15 mouse cellular contexts compared by ENCODE assay signal in the genomic region with DNA sequence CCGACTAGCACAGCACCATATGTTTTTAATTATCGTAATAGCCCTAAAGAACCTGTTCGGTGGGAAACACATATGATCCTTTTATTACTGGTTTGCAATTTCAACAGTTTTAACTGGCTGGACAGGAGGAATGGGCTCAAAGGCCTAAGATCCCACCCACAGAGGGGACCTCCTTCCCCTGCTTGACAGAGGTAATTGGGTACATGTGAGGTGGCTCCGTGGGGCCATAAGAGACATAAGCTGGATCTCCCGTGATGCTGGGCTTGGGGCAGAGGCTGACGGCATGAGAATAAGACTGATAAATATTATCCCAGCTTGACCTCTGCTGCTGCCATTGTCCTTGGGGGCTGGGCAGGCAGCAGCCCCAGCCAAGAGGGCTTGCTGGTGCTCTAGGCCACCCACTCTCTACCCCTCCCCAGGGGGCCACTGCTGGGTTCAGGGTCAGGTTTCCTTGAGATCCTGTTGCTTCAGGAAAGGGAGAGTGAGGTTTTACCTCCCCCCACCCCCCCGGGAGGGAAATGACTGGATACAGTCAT.
DNase-seq lines count a peak whose midpoint lies in the region; ATAC-seq lines count a peak whose summit lies in the region.
"Had no signal": no experiment of that assay in that cellular context is flagged by ENCODE, and none has a peak within 500 bp of the region (broad histone marks: within the 10 kb centered on the region; RNA-seq: fewer than 3 reads in every experiment).

No protein-coding gene starts in this region.

- H3K4me3 ChIP-seq in hindbrain, embryonic 13.5 days = no peak overlapping the region
- H3K4me3 ChIP-seq in hindbrain, embryonic 12.5 days = no peak overlapping the region
- H3K4me3 ChIP-seq in neural tube, embryonic 13.5 days = no peak overlapping the region
- H3K4me3 ChIP-seq: gastrocnemius, adult 2 months; heart, adult 2 months; intestine, embryonic 15.5 days; stomach, embryonic 15.5 days had no signal

- DNase-seq in embryo, embryonic 11 days = peak; percentile 75
- DNase-seq in forelimb bud, embryonic 11.5 days (ENCODE audit: low read depth, low spot score) = peak; percentile 87
- DNase-seq in ovary, postnatal 10 days (ENCODE audit: low spot score) = no peak
- no peak for DNase-seq in layer of hippocampus, postnatal 36 days
- DNase-seq: gastrocnemius, adult 2 months; heart, adult 2 months; lung, embryonic 14.5 days; thymus, postnatal 36 days had no signal

- ATAC-seq in hindbrain, embryonic 13.5 days (ENCODE audit: low FRiP score) = no peak
- ATAC-seq in hindbrain, embryonic 12.5 days (ENCODE audit: low FRiP score) = no peak
- ATAC-seq in neural tube, embryonic 13.5 days (ENCODE audit: low read depth) = no peak
- ATAC-seq: forebrain, embryonic 14.5 days; intestine, embryonic 15.5 days had no signal

- no peaks in the 10 kb centered on the region for H3K9me3 ChIP-seq in hindbrain, embryonic 13.5 days
- H3K9me3 ChIP-seq in hindbrain, embryonic 12.5 days (replicated peaks) = no peaks in the 10 kb centered on the region
- H3K9me3 ChIP-seq in neural tube, embryonic 13.5 days = no peaks in the 10 kb centered on the region
- H3K9me3 ChIP-seq: intestine, embryonic 15.5 days; stomach, embryonic 15.5 days had no signal

- 0 out of 2 replicates have a peak overlapping the region, but pooled peaks have one; percentile 18 for H3K27ac ChIP-seq in hindbrain, embryonic 13.5 days
- no peak overlapping the region for H3K27ac ChIP-seq in hindbrain, embryonic 12.5 days
- H3K27ac ChIP-seq in neural tube, embryonic 13.5 days (replicated peaks) = peak overlapping the region; percentile 29; the same call in 1 of the 2 replicates
- H3K27ac ChIP-seq: gastrocnemius, adult 2 months; heart, adult 2 months; intestine, embryonic 15.5 days; kidney, postnatal 0 days; stomach, embryonic 15.5 days had no signal

- WGBS in hindbrain, embryonic 13.5 days = 42% methylated on average over 7 of the region's 7 CpGs
- WGBS in hindbrain, embryonic 12.5 days = 47% methylated on average over 7 of the region's 7 CpGs
- WGBS in neural tube, embryonic 13.5 days = 38% methylated on average over 7 of the region's 7 CpGs

- H3K27me3 ChIP-seq in hindbrain, embryonic 13.5 days = no peaks in the 10 kb centered on the region
- H3K27me3 ChIP-seq in hindbrain, embryonic 12.5 days = no peaks in the 10 kb centered on the region
- no peaks in the 10 kb centered on the region for H3K27me3 ChIP-seq in neural tube, embryonic 13.5 days
- H3K27me3 ChIP-seq: intestine, embryonic 15.5 days; stomach, embryonic 15.5 days had no signal

- no peak overlapping the region for H3K9ac ChIP-seq in hindbrain, embryonic 13.5 days
- H3K9ac ChIP-seq in hindbrain, embryonic 12.5 days = no peak overlapping the region
- no peak overlapping the region for H3K9ac ChIP-seq in neural tube, embryonic 13.5 days
- H3K9ac ChIP-seq: intestine, embryonic 15.5 days; lung, embryonic 14.5 days; stomach, embryonic 15.5 days had no signal

- no peaks in the 10 kb centered on the region for H3K36me3 ChIP-seq in hindbrain, embryonic 13.5 days
- no peaks in the 10 kb centered on the region for H3K36me3 ChIP-seq in hindbrain, embryonic 12.5 days
- H3K36me3 ChIP-seq in neural tube, embryonic 13.5 days = no peaks in the 10 kb centered on the region
- H3K36me3 ChIP-seq: intestine, embryonic 15.5 days; stomach, embryonic 15.5 days had no signal

- peaks cover 25% of the 10 kb centered on the region for H3K4me1 ChIP-seq in hindbrain, embryonic 13.5 days (replicated peaks)
- H3K4me1 ChIP-seq in hindbrain, embryonic 12.5 days = peaks cover 16% of the 10 kb centered on the region
- peaks cover 28% of the 10 kb centered on the region for H3K4me1 ChIP-seq in neural tube, embryonic 13.5 days (replicated peaks)
- H3K4me1 ChIP-seq: stomach, embryonic 15.5 days had no signal

- no peak overlapping the region for H3K4me2 ChIP-seq in hindbrain, embryonic 13.5 days
- H3K4me2 ChIP-seq in hindbrain, embryonic 12.5 days (replicated peaks) = no peak overlapping the region
- no peak overlapping the region for H3K4me2 ChIP-seq in neural tube, embryonic 13.5 days
- H3K4me2 ChIP-seq: intestine, embryonic 15.5 days; lung, embryonic 14.5 days; stomach, embryonic 15.5 days had no signal

Comparison
In these comparisons a context has a peak if more than half of its experiments do, and no peak if none do; other contexts are left out.
1. DNase-seq: peak in embryo, embryonic 11 days (single experiment) and forelimb bud, embryonic 11.5 days (single experiment); none in ovary, postnatal 10 days (single experiment) and layer of hippocampus, postnatal 36 days (0 of 2).